In the genomic region with DNA sequence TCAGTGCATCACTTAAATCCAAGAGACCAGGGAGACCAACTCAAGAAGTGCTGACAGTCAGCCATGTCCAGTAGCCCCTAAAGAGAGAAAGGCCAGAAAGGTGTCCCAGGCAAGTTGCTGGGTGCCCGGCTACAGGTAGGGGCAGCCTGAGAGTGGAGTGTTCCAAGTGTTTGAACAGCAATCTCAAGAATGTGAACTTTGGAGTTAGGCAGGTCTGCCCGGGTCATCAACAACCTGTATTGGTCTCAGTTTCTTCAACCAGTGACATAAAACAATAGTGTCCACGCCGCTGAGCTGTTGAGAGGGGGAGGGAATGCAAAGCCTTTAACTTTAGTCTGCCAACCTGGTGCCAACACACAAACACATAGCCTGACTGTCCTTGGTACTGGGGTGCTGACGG, we compare ENCODE assay signal across 19 mouse cellular contexts. TPM values are rescaled to one million over a fixed set of nuclear protein-coding genes. Genes with fewer than 3 reads are reported as not detected.
A peak's percentile ranks its signal among the peaks of the same experiment; 100 is the strongest.
DNase-seq lines count a peak whose midpoint lies in the region; ATAC-seq and TF ChIP-seq lines count a peak whose summit lies in the region.
"Had no signal": no experiment of that assay in that cellular context is flagged by ENCODE, and none has a peak within 500 bp of the region (broad histone marks: within the 10 kb centered on the region; RNA-seq: fewer than 3 reads in every experiment).

No protein-coding gene starts in this region.

- peaks cover 18% of the 10 kb centered on the region for H3K4me1 ChIP-seq in intestine, embryonic 15.5 days (replicated peaks)
- peaks cover 55% of the 10 kb centered on the region for H3K4me1 ChIP-seq in lung, embryonic 15.5 days
- peaks cover 20% of the 10 kb centered on the region; the same call in 1 of the 2 replicates for H3K4me1 ChIP-seq in small intestine, adult 2 months (ENCODE audit: control insufficient read depth, insufficient read depth, insufficient read length, low read length)
- H3K4me1 ChIP-seq in forebrain, embryonic 13.5 days, result peaks cover 12% of the 10 kb centered on the region
- H3K4me1 ChIP-seq: liver, embryonic 15.5 days had no signal

- no peaks in the 10 kb centered on the region for H3K9me3 ChIP-seq in intestine, embryonic 15.5 days
- H3K9me3 ChIP-seq in lung, embryonic 15.5 days, result no peaks in the 10 kb centered on the region
- H3K9me3 ChIP-seq in forebrain, embryonic 13.5 days (replicated peaks), result no peaks in the 10 kb centered on the region
- H3K9me3 ChIP-seq: G1E; heart, embryonic 10.5 days; hindbrain, embryonic 15.5 days; liver, embryonic 15.5 days; megakaryocyte, embryonic 14.5 days; neural tube, embryonic 13.5 days had no signal

- no peaks in the 10 kb centered on the region for H3K36me3 ChIP-seq in intestine, embryonic 15.5 days
- no peaks in the 10 kb centered on the region for H3K36me3 ChIP-seq in lung, embryonic 15.5 days
- no peaks in the 10 kb centered on the region for H3K36me3 ChIP-seq in small intestine, adult 2 months (ENCODE audit: control insufficient read depth, insufficient read depth, low read length)
- H3K36me3 ChIP-seq in forebrain, embryonic 13.5 days (ENCODE audit: poor library complexity, severe bottlenecking), result no peaks in the 10 kb centered on the region
- H3K36me3 ChIP-seq: G1E; heart, embryonic 10.5 days; hindbrain, embryonic 15.5 days; liver, embryonic 15.5 days; neural tube, embryonic 13.5 days had no signal

- H3K9ac ChIP-seq in intestine, embryonic 15.5 days, result no peak overlapping the region
- H3K9ac ChIP-seq in lung, embryonic 15.5 days, result no peak overlapping the region
- H3K9ac ChIP-seq in forebrain, embryonic 13.5 days, result no peak overlapping the region
- H3K9ac ChIP-seq: hindbrain, embryonic 15.5 days; liver, embryonic 15.5 days; neural tube, embryonic 13.5 days had no signal

- WGBS in intestine, embryonic 15.5 days, result 72% methylated on average over 5 of the region's 5 CpGs
- 73% methylated on average over 5 of the region's 5 CpGs for WGBS in lung, embryonic 15.5 days
- 32% methylated on average over 5 of the region's 5 CpGs for WGBS in small intestine, adult 2 months
- 94% methylated on average over 5 of the region's 5 CpGs for WGBS in forebrain, embryonic 13.5 days

- DNase-seq in lung, adult 18-20 months, result peak; percentile 62 to 76
- no peak for DNase-seq in lung, postnatal 14 days
- DNase-seq in cerebellum, adult 9-10 months, result no peak
- no peak for DNase-seq in cerebellum, postnatal 4 days (ENCODE audit: low spot score in 2 of 2)
- DNase-seq: cerebellum, postnatal 25 days; gastrocnemius, postnatal 36 days; heart, postnatal 14 days; layer of hippocampus, adult 9-11 months; right cerebral cortex, postnatal 4 days had no signal

- no peak overlapping the region for H3K4me2 ChIP-seq in intestine, embryonic 15.5 days (replicated peaks)
- H3K4me2 ChIP-seq in lung, embryonic 15.5 days, result no peak overlapping the region
- H3K4me2 ChIP-seq in forebrain, embryonic 13.5 days, result no peak overlapping the region
- H3K4me2 ChIP-seq: hindbrain, embryonic 15.5 days; liver, embryonic 15.5 days; neural tube, embryonic 13.5 days had no signal

- no peaks in the 10 kb centered on the region for H3K27me3 ChIP-seq in intestine, embryonic 15.5 days (replicated peaks)
- H3K27me3 ChIP-seq in lung, embryonic 15.5 days, result no peaks in the 10 kb centered on the region
- H3K27me3 ChIP-seq in small intestine, adult 2 months (ENCODE audit: control insufficient read depth, insufficient read depth, low read length), result no peaks in the 10 kb centered on the region; the same call in 1 of the 2 replicates
- H3K27me3 ChIP-seq in forebrain, embryonic 13.5 days, result no peaks in the 10 kb centered on the region
- H3K27me3 ChIP-seq: hindbrain, embryonic 15.5 days; liver, embryonic 15.5 days; neural tube, embryonic 13.5 days had no signal

- H3K4me3 ChIP-seq in intestine, embryonic 15.5 days (replicated peaks), result no peak overlapping the region
- no peak overlapping the region for H3K4me3 ChIP-seq in lung, embryonic 15.5 days
- H3K4me3 ChIP-seq in small intestine, adult 2 months (ENCODE audit: low read depth, low read length), result no peak overlapping the region
- H3K4me3 ChIP-seq in forebrain, embryonic 13.5 days, result no peak overlapping the region
- H3K4me3 ChIP-seq: heart, embryonic 10.5 days; hindbrain, embryonic 15.5 days; liver, embryonic 15.5 days; megakaryocyte, embryonic 14.5 days; neural tube, embryonic 13.5 days had no signal

- H3K27ac ChIP-seq in intestine, embryonic 15.5 days, result no peak overlapping the region
- H3K27ac ChIP-seq in lung, embryonic 15.5 days, result no peak overlapping the region; the same call in 1 of the 2 replicates
- no peak overlapping the region for H3K27ac ChIP-seq in small intestine, adult 2 months (ENCODE audit: insufficient read depth, low read depth, low read length)
- no peak overlapping the region for H3K27ac ChIP-seq in forebrain, embryonic 13.5 days
- H3K27ac ChIP-seq: heart, embryonic 10.5 days; hindbrain, embryonic 15.5 days; liver, embryonic 15.5 days; neural tube, embryonic 13.5 days had no signal

- peak; percentile 74 for ATAC-seq in intestine, embryonic 15.5 days
- 0 out of 2 replicates have a peak, but pooled peaks have one; percentile 24 for ATAC-seq in lung, embryonic 15.5 days (ENCODE audit: borderline replicate concordance, extremely low read depth, low FRiP score, low TSS enrichment)
- ATAC-seq in forebrain, embryonic 13.5 days, result no peak

- TF ChIP-seq POLR2A in small intestine, adult 2 months (IDR thresholded peaks at IDR 0.05; ENCODE audit: low read depth, low read length), result no peak

- TF ChIP-seq CTCF in small intestine, adult 2 months (IDR thresholded peaks at IDR 0.05; ENCODE audit: extremely low read depth, insufficient read length, insufficient replicate concordance, low read depth, low read length), result peak; percentile 9; the same call in 1 of the 2 replicates

RNA-seq across cellular contexts. Expression of a gene that starts 52.5 kb away (rescaled TPM):
- polyA plus RNA-seq in intestine, embryonic 15.5 days (2015; fragmentation: Nextera tagmentation; extraction: Ambion mirVana), result 12.4 and 12.5 TPM in 2 replicates
- 4.8 and 5.5 TPM in 2 replicates for polyA plus RNA-seq in lung, embryonic 15.5 days (2015; fragmentation: Nextera tagmentation; extraction: Ambion mirVana)
- polyA plus RNA-seq in small intestine, adult 2 months (2012; rRNA removed), result 10.5 and 17.7 TPM in 2 replicates
- polyA plus RNA-seq in forebrain, embryonic 13.5 days (2015; fragmentation: Nextera tagmentation; extraction: Ambion mirVana), result 1.8 and 2.1 TPM in 2 replicates
- polyA plus RNA-seq: G1E had no signal

Comparison
In these comparisons a context has a peak if more than half of its experiments do, and no peak if none do; other contexts are left out.
1. DNase-seq: peak in lung, adult 18-20 months (2 of 2); none in lung, postnatal 14 days (single experiment), cerebellum, adult 9-10 months (single experiment) and cerebellum, postnatal 4 days (0 of 2).